Mouse (Mus musculus): ENCODE data around the gene Nim1k.
"Not testable (repeated sequence)": the region's sequence is repeated elsewhere in the genome, so short reads cannot be mapped to it uniquely, and the experiment has no call there.

Gene Nim1k

GRCm38 (mm10) chr13:119690039-119690728 lies 65.5 kb downstream of the Nim1k start, which contains the start of gene Hmgcs1:
Gene Hmgcs1, plus strand, starts transcription at chr13:119690379.
- DNase-seq (ENCODE audit: extremely low read depth, low read depth), result peak; percentile 98

DNA sequence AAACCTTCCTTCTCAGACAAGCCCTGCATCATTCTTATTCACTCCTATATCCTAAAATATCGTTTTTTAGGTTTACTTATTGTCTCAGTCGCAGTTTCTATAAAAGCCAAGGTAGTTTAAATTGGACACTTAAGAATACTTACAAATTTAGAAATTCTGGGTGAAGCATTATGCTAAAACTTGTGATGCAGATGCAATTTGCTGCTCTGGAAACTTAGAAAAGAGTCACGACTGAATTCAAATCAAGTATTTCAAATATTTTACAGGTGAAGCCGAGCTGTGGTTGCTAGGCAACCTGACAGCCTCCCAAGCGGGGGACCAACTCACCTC lies 66.0 kb downstream of the Nim1k start:
- no peak for DNase-seq (ENCODE audit: extremely low read depth, low read depth)

DNA sequence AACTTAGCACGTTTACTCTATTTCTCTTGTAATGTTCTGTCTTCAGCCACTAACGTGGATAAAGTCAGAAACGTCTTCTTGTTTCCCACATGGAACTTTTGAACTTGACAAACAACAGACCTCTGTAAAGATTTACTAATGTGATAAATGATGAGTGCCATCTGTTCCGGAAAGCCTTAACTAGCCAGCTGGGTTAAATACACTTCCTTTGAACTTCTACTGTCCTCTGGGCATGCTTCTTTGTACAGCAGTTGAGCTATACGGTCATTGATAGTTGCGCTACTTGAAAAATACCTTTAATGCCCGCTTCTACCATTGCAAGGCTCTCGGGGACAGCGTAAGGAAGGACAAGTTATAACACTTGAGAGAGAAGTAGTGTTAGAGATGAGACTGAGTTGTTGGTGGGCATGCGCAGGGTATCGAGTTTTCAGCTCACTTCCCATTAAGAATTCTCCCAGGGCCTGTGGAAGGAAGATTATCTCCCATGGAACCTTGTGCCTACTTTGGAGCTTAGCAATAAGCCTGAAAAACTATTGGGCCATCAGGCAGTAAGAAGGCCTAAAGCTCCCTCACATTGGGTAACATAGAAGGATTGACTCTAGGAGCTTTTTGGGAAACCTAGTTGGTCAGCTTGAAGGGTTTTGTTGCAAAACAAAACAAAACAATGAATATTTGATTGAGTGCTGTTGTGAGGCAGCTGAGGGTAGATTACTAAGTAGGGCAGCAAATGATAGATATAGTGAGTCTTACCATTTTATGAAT lies 71.1 kb downstream of the Nim1k start:
- no peak for DNase-seq (ENCODE audit: extremely low read depth, low read depth)

DNA sequence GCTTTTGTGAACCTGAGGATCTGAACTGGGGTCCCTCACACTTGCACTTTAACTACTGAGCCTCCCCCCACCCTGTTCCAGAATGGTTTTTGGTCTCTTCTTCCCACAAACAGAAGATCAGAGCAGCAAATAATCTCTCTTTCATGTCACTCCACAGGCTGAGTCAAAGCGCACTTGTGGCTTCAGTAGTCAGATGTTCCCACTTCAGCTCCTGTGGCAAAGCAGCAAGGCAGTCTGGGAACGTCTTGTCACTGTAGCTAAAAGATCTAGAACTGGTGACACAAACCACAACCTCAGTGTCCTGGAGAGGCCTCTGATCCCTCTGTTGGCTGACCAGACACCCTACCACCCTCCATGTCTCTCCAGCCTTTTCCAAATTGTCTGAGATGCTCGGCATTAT lies 74.5 kb downstream of the Nim1k start:
- no peak for DNase-seq (ENCODE audit: extremely low read depth, low read depth)

- no peak for DNase-seq (ENCODE audit: extremely low read depth, low read depth)
Observed at GRCm38 (mm10) chr13:119679721-119680120, 76.0 kb downstream of the Nim1k start.

DNA sequence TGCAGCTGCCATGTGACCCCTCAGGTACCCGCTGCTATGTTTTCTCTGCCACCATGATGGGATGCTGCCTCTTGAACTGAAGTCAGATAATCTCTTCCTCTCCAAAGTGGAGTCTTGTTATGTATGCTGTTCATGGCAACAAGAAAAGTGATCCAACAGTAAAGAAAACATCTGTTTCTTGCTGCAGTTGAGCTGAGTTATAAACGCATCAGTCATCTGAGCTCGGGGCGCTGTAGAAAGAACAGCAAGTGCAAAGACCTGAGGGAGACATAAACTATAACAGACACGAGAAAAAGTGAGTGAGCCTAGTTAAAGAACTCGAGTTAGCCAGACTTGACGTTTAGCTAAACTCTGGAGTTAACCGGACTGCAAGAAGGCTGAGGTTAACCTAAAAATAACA lies 76.9 kb downstream of the Nim1k start:
- no peak for DNase-seq (ENCODE audit: extremely low read depth, low read depth)

- not testable (repeated sequence) for DNase-seq (ENCODE audit: extremely low read depth, low read depth)
Observed at GRCm38 (mm10) chr13:119661420-119661819, 94.3 kb downstream of the Nim1k start.
